Mouse (Mus musculus) megakaryocyte, embryonic 14.5 days (primary cell): Measurements from ENCODE around the gene Arhgap22.

ENCODE experiments used
- FLI1 ChIP-seq: IDR thresholded peaks from 2 replicates; pipeline ENCODE4 v1.6.1; 2012; ENCODE audit warnings: low read length, inconsistent platforms, mixed read lengths
- GATA1 ChIP-seq: IDR thresholded peaks from 3 replicates; pipeline ENCODE4 v1.6.1; 2012; ENCODE audit warnings: mixed read lengths, low read length, inconsistent platforms, borderline replicate concordance

DNA sequence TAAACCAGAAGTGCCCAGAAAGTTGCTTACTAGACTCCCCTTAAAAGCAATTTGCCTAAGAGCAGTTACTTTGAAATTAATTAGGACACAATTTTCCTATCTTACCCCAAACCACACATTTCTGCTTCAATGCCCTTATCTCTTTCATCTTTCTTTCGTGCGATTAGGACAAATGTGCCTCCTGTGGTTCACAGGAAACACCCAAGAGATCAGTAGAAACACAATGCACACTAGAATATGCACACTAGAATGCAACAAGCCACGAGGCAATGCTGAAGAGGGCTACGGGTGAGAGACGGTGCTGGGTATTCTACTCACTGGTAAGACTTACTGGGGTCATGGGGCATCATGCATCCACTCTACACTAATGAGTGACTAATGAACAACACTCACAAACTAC, 164.9 kb downstream of the Arhgap22 start:
- no peak for TF ChIP-seq GATA1
- TF ChIP-seq FLI1, result no peak
